Mouse (Mus musculus): ENCODE results near the gene Ifit1bl2. TPM values are rescaled to one million over a fixed set of nuclear protein-coding genes. Genes with fewer than 3 reads are reported as not detected.
"Not testable (repeated sequence)": the region's sequence is repeated elsewhere in the genome, so short reads cannot be mapped to it uniquely, and the experiment has no call there.

Ifit1bl2 gene
- total RNA-seq (2021): under 1 TPM in 1 of 2 experiments, not detected in 1; 0.20 TPM
- long read RNA-seq, experiment 1: 0 reads
- long read RNA-seq, experiment 2: 0 reads

- no peak for DNase-seq (ENCODE audit: low spot score in 2 of 2)
Measured at GRCm38 (mm10) chr19:34640623-34641022, at the start of gene Ifit1bl2, which contains the start of gene Ifit1. TSS of gene Ifit1bl2 (minus strand) at chr19:34640743. TSS of gene Ifit1 (plus strand) at chr19:34640871.

GRCm38 (mm10) chr19:34685530-34685929, 45.0 kb upstream of the Ifit1bl2 start:
- DNase-seq (ENCODE audit: low spot score in 2 of 2): no peak

- DNase-seq (ENCODE audit: low spot score in 2 of 2): no peak
Measured at GRCm38 (mm10) chr19:34684857-34685256, 44.3 kb upstream of the Ifit1bl2 start.

- DNase-seq (ENCODE audit: low spot score in 2 of 2): no peak
Measured at GRCm38 (mm10) chr19:34678428-34678827, 37.9 kb upstream of the Ifit1bl2 start.

- DNase-seq (ENCODE audit: low spot score in 2 of 2): no peak
Measured at GRCm38 (mm10) chr19:34673476-34673875, 32.9 kb upstream of the Ifit1bl2 start.

- peak in 1 of 2 experiments; percentile 23 for DNase-seq (ENCODE audit: low spot score in 2 of 2)
Measured at GRCm38 (mm10) chr19:34666127-34666526, 25.6 kb upstream of the Ifit1bl2 start.

- DNase-seq (ENCODE audit: low spot score in 2 of 2): no peak
Measured at GRCm38 (mm10) chr19:34662740-34663139, 22.2 kb upstream of the Ifit1bl2 start.

- peak in 1 of 2 experiments; percentile 36 for DNase-seq (ENCODE audit: low spot score in 2 of 2)
Measured at GRCm38 (mm10) chr19:34662067-34662507, 21.5 kb upstream of the Ifit1bl2 start.

- no peak for DNase-seq (ENCODE audit: low spot score in 2 of 2)
Measured at GRCm38 (mm10) chr19:34656511-34657298, 16.2 kb upstream of the Ifit1bl2 start.

- no peak for DNase-seq (ENCODE audit: low spot score in 2 of 2)
Measured at GRCm38 (mm10) chr19:34655227-34655805, 14.8 kb upstream of the Ifit1bl2 start.

- no peak for DNase-seq (ENCODE audit: low spot score in 2 of 2)
Measured at GRCm38 (mm10) chr19:34650997-34651396, 10.5 kb upstream of the Ifit1bl2 start.

GRCm38 (mm10) chr19:34650276-34650675, 9.7 kb upstream of the Ifit1bl2 start:
- no peak for DNase-seq (ENCODE audit: low spot score in 2 of 2)

- not testable (repeated sequence) for DNase-seq (ENCODE audit: low spot score in 2 of 2)
Measured at GRCm38 (mm10) chr19:34647630-34648029, 7.1 kb upstream of the Ifit1bl2 start.

- no peak for DNase-seq (ENCODE audit: low spot score in 2 of 2)
Measured at GRCm38 (mm10) chr19:34642616-34643015, 2.1 kb upstream of the Ifit1bl2 start.

GRCm38 (mm10) chr19:34636933-34637557, 3.5 kb downstream of the Ifit1bl2 start:
- DNase-seq (ENCODE audit: low spot score in 2 of 2): peak in 1 of 2 experiments; percentile 11

GRCm38 (mm10) chr19:34633484-34633883, 7.1 kb downstream of the Ifit1bl2 start:
- no peak for DNase-seq (ENCODE audit: low spot score in 2 of 2)

GRCm38 (mm10) chr19:34631487-34631886, 9.1 kb downstream of the Ifit1bl2 start:
- DNase-seq (ENCODE audit: low spot score in 2 of 2): no peak

- DNase-seq (ENCODE audit: low spot score in 2 of 2): no peak
Measured at GRCm38 (mm10) chr19:34627496-34627895, 13.0 kb downstream of the Ifit1bl2 start.

- no peak for DNase-seq (ENCODE audit: low spot score in 2 of 2)
Measured at GRCm38 (mm10) chr19:34624663-34625062, 15.9 kb downstream of the Ifit1bl2 start.

GRCm38 (mm10) chr19:34623781-34624180, 16.8 kb downstream of the Ifit1bl2 start:
- DNase-seq (ENCODE audit: low spot score in 2 of 2): no peak

- no peak for DNase-seq (ENCODE audit: low spot score in 2 of 2)
Measured at GRCm38 (mm10) chr19:34620871-34621270, 19.7 kb downstream of the Ifit1bl2 start.

Data from adrenal gland, postnatal 4 days (tissue).